Mouse (Mus musculus) lung, postnatal 0 days (tissue): ENCODE results near the gene Tmed1. TPM values are rescaled to one million over a fixed set of nuclear protein-coding genes. Genes with fewer than 3 reads are reported as not detected.

Experiments
- ATAC-seq: fragments of 200-750 bp; cut with Nextera tagmentation; 2 replicates; pipeline ENCODE4 v1.8.0; 2017; ENCODE audit warnings: moderate library complexity
- DNase-seq: peaks from one replicate; pipeline ENCODE4 v3.0.0-alpha.2; 2016; ENCODE audit warnings: low spot score
- H3K27ac ChIP-seq: fragments of 300-500 bp; sonication (generic); 2 replicates; pipeline ENCODE4 v1.5.1; 2014; ENCODE audit warnings: antibody characterized with exemption, mild to moderate bottlenecking, low read length, mixed read lengths
- H3K27me3 ChIP-seq: fragments of 300-500 bp; sonication (generic); replicated peaks from 2 replicates; pipeline ENCODE4 v1.6.1; 2014; ENCODE audit warnings: low read length, mixed read lengths; ENCODE audit not compliant: insufficient read depth
- H3K36me3 ChIP-seq: fragments of 300-500 bp; sonication (generic); 2 replicates; pipeline ENCODE4 v1.6.1; 2014; ENCODE audit warnings: low read length, mixed read lengths; ENCODE audit not compliant: insufficient read depth
- H3K4me1 ChIP-seq: fragments of 300-500 bp; sonication (generic); 2 replicates; pipeline ENCODE4 v1.6.1; 2014; ENCODE audit warnings: antibody characterized with exemption, low read depth, low read length, mixed read lengths; ENCODE audit not compliant: insufficient read depth
- H3K4me2 ChIP-seq: fragments of 300-500 bp; sonication (generic); replicated peaks from 2 replicates; pipeline ENCODE4 v1.6.1; 2014; ENCODE audit warnings: low read depth, mild to moderate bottlenecking, low read length, moderate library complexity, mixed read lengths
- H3K4me3 ChIP-seq: fragments of 300-500 bp; sonication (generic); 2 replicates; pipeline ENCODE4 v1.5.1; 2014; ENCODE audit warnings: low read depth, low read length
- H3K9ac ChIP-seq: fragments of 300-500 bp; sonication (generic); replicated peaks from 2 replicates; pipeline ENCODE4 v1.6.1; 2014; ENCODE audit warnings: low read depth, mild to moderate bottlenecking
- H3K9me3 ChIP-seq: fragments of 300-500 bp; sonication (generic); 2 replicates; pipeline ENCODE4 v1.6.1; 2016; ENCODE audit warnings: low read length, mixed read lengths
- CTCF ChIP-seq: IDR thresholded peaks from 2 replicates; pipeline ENCODE4 v1.5.1; 2016; ENCODE audit warnings: antibody characterized with exemption, mild to moderate bottlenecking
- EP300 ChIP-seq: IDR thresholded peaks from 2 replicates; pipeline ENCODE4 v1.6.1; 2016; ENCODE audit warnings: antibody characterized with exemption, mild to moderate bottlenecking, control low read depth
- WGBS: fragments of 180-500 bp; shearing (Covaris S2); extraction: QIAGEN DNeasy Blood & Tissue Kit; methylation state at CpG from one replicate; pipeline ENCODE4 v1.1.7; 2014; 5-methylcytosine and 5-hydroxymethylcytosine counted together
- polyA plus RNA-seq: library from polyadenylated mRNA; unstranded; fragments of >200 nt; fragmentation: Nextera tagmentation; extraction: Ambion mirVana; gene quantifications from 2 replicates; pipeline ENCODE4 v1.2.1, GENCODE M21; 2015

Tmed1 gene
- polyA plus RNA-seq, 1 experiment from 2014 or later: 71.3 TPM

DNA sequence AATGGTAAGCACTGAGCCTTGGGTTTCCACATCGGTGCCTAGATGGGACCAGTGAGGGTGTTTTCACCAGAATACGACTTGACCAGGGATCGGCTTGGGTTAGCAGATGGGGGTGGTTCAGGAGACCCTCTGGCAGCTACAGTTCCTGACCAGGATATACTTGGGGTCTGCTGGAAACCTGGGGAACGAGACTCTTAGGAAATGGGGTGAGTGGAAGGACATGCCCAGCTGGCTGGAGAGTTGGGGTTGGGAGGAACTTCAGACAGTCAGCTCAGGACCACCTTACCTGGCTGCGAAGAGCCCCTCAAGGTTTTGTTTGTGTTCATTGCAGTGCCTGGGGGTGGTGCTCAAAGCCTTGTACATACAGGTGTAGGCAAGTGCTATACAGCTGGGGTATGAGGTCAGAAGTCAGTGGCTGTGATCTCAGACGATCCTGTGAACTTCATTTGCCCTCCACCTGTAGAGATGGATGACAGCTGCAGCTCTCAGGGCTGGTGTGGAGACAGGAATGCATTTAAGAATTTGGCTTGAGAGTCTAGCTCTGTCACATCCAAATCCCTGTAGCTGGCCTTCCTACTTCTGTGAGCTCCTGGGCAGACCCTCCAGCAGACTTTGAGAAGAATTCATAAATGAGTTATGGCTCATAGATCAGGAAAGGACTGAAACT lies 43.7 kb upstream of the Tmed1 start:
- Histone ChIP-seq H3K9me3 (no peaks in the 10 kb centered on the region), H3K27me3 (no peaks in the 10 kb centered on the region), H3K4me3 (no peak overlapping the region), H3K36me3 (no peaks in the 10 kb centered on the region), H3K4me1 (peaks cover 4% of the 10 kb centered on the region; the same call in 1 of the 2 replicates), H3K27ac (no peak overlapping the region), H3K4me2 (no peak overlapping the region), H3K9ac (no peak overlapping the region)
- ATAC-seq (no peak), DNase-seq (no peak)
- WGBS: 79% methylated on average over 6 of the region's 6 CpGs
- TF ChIP-seq EP300 (no peak), CTCF (no peak)

DNA sequence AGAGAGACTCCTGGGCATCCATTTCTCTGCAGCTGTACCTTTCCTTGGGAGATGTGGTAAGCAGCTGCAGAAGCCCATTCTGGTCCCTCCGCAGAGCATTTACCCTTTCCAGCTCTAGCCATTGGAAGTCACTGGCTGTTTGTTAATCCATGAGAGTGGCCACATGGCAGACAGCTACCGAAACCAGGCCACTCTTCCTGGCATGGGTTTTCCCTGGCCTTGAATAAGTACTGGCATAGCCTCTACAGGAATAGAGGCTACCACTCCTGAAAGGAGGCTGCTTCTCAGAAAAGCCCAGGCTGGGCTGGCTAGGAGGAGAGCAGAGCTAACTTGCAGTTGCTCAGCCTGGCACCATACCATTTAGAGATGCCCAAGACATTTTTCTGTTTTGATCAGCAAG lies 41.0 kb upstream of the Tmed1 start:
- no peaks in the 10 kb centered on the region for H3K9me3 ChIP-seq
- H3K4me3 ChIP-seq: no peak overlapping the region
- H3K27me3 ChIP-seq: no peaks in the 10 kb centered on the region
- no peaks in the 10 kb centered on the region for H3K36me3 ChIP-seq
- no peak overlapping the region for H3K4me2 ChIP-seq
- no peak overlapping the region for H3K27ac ChIP-seq
- 0 out of 2 replicates have a peak, but pooled peaks cover 4% of the 10 kb centered on the region for H3K4me1 ChIP-seq
- TF ChIP-seq EP300 (no peak), CTCF (no peak)
- DNase-seq (no peak), ATAC-seq (no peak)
- H3K9ac ChIP-seq: no peak overlapping the region
- WGBS: 100% methylated on average over 2 of the region's 2 CpGs

DNA sequence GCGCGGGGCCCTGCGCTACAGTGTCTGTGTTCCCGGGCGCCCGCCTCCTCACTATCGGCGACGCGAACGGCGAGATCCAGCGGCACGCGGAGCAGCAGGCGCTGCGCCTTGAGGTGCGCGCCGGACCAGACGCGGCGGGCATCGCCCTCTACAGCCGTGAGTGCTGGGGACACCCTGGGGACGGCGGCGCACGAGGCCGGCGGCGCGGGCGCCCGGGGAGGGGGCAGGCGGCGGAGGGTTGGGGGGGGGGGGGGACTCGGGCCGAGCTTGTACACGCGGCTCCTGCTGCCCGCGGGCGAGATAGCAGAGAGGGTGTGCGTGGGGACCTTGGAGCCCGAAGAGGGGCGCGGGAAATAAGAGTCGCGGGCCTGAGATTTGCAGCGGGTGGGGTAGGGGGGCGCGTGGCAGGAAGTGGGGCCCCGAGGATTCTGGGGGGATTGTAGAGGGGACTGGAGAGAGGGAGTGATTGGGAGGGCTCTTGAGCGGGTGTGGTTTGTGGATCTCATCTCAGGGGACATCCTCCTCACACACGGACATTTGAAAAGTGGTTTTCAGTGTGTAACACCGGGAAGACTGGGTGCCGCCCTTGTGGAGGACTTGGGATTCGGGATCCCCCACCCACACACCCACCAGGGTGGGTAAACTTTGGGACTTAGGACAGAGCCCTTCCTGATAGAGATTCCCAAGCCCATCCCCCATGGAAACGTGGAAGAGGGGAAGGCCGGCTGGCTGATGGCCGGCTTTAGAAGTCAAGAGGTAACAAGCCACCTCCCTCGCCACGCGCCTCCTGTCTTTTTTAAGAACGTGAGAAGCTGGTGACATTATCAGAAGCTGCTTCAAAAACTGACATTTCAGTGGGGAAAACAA lies 37.3 kb upstream of the Tmed1 start:
- WGBS: under 1% methylated on average over 45 of the region's 66 CpGs
- peak overlapping the region; percentile 64 for H3K4me3 ChIP-seq

DNA sequence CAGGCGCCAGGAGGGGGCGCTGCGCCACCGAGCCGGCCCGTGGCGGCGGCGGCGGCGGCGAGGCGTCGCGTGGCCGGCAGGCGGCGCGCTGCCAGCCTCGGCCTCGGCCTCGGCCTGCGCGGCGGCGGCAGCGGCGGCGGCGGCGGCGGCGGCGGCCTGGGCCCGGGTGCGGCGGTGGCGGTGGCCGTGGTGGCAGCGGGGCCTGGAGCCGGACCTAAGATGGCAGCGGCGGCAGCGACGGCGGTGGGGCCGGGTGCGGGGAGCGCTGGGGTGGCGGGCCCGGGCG lies 36.7 kb upstream of the Tmed1 start, which contains the start of gene Carm1:
Carm1 (plus strand) TSS at position 106 of the 286 bp plus-strand sequence.
- DNase-seq (no peak), ATAC-seq (no peak)
- Histone ChIP-seq H3K9me3 (no peaks in the 10 kb centered on the region), H3K4me2 (peak within 1 kb of the TSS; percentile 87), H3K36me3 (no peaks in the 10 kb centered on the region), H3K4me1 (peaks cover 4% of the 10 kb centered on the region; the same call in 1 of the 2 replicates), H3K9ac (peak within 1 kb of the TSS; percentile 80), H3K4me3 (peak within 1 kb of the TSS; percentile 64), H3K27me3 (no peaks in the 10 kb centered on the region), H3K27ac (peak within 1 kb of the TSS; percentile 95)
- TF ChIP-seq CTCF (no peak), EP300 (no peak)
- WGBS: 2% methylated on average over 11 of the region's 52 CpGs

More for the DNA sequence above, 37.3 kb upstream of the Tmed1 start:
- DNase-seq (peak; percentile 74), ATAC-seq (peak; percentile 13)
- Histone ChIP-seq H3K4me1 (peaks cover 4% of the 10 kb centered on the region; the same call in 1 of the 2 replicates), H3K27ac (peak overlapping the region; percentile 95), H3K36me3 (no peaks in the 10 kb centered on the region), H3K4me2 (peak overlapping the region; percentile 87), H3K9me3 (no peaks in the 10 kb centered on the region), H3K9ac (peak overlapping the region; percentile 80), H3K27me3 (no peaks in the 10 kb centered on the region)
- TF ChIP-seq EP300 (no peak), CTCF (peak; percentile 34)

DNA sequence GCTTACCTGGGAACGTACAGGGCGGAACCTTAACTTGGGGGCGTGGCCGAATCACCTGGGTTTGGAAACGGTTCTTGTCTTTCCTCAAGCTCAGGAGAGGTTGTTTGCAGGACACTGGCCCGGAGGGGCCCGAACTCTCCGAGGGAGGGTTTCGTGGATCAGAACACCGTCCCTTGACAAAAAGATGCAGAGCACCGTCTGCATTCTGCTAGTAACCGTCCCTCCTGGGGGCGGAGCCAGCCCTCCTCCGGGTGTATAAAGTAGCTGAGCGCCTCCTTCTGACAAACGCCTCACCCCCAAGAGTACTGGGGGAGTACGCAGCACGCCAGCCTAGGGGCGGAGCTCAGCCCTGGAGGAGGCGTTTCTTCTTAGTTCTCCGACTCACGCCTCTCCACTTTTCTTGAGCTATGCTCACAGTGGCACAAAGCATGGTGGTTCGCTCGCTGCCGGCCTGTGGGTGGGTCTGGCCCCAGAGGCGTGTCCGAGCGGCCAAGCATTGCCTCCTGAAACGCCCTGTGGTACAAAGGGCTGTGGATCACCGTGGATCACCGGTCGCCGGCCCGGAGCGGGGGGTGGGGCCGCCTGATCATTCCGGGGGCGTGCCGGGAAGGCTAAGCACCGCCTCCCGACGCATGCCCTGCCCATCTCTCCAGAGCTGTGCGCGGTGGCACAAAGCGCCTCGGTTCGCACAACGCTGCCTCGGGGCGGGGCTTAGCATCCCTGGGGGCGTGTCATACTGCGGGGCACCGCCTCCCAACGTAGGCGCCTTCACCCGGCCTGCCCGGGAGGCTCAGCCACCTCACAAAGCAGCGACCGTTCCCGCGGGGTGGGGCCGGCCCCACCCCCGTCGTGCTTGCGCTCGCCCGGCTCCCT lies 36.1 kb upstream of the Tmed1 start:
- Histone ChIP-seq H3K4me3 (peak overlapping the region; percentile 64), H3K27ac (peak overlapping the region; percentile 95), H3K4me1 (peaks cover 4% of the 10 kb centered on the region; the same call in 1 of the 2 replicates), H3K9ac (peak overlapping the region; percentile 34; the same call in 1 of the 2 replicates), H3K4me2 (peak overlapping the region; percentile 87), H3K27me3 (no peaks in the 10 kb centered on the region), H3K36me3 (no peaks in the 10 kb centered on the region), H3K9me3 (no peaks in the 10 kb centered on the region)
- peak; percentile 99 for DNase-seq
- TF ChIP-seq CTCF (peak; percentile 71), EP300 (no peak)
- under 1% methylated on average over 53 of the region's 67 CpGs for whole genome bisulfite sequencing
- peak; percentile 92 for ATAC-seq
